Mouse (Mus musculus): ENCODE data around the gene Cga. TPM values are rescaled to one million over a fixed set of nuclear protein-coding genes. Genes with fewer than 3 reads are reported as not detected.
"Not testable (repeated sequence)": the region's sequence is repeated elsewhere in the genome, so short reads cannot be mapped to it uniquely, and the experiment has no call there.

The Cga gene
- polyA plus RNA-seq, 1 experiment from 2014 or later: not detected

- Histone ChIP-seq H3K27ac (no peak overlapping the region), H3K79me2 (ENCODE audit: inconsistent target) (no peaks in the 10 kb centered on the region), H3K36me3 (ENCODE audit: inconsistent target) (no peaks in the 10 kb centered on the region), H3K4me3 (ENCODE audit: inconsistent target) (no peak overlapping the region)
- 84% methylated on average over 14 of the region's 14 CpGs for WGBS (ENCODE audit: missing documents)
Measured at GRCm38 (mm10) chr4:34907026-34907425, 13.4 kb downstream of the Cga start.

GRCm38 (mm10) chr4:34908127-34908526, 14.5 kb downstream of the Cga start:
- H3K4me3 ChIP-seq (ENCODE audit: inconsistent target): no peak overlapping the region
- WGBS (ENCODE audit: missing documents): 94% methylated on average over 7 of the region's 7 CpGs
- no peaks in the 10 kb centered on the region for H3K79me2 ChIP-seq (ENCODE audit: inconsistent target)
- H3K27ac ChIP-seq: no peak overlapping the region
- no peaks in the 10 kb centered on the region for H3K36me3 ChIP-seq (ENCODE audit: inconsistent target)

- Histone ChIP-seq H3K36me3 (ENCODE audit: inconsistent target) (no peaks in the 10 kb centered on the region), H3K79me2 (ENCODE audit: inconsistent target) (no peaks in the 10 kb centered on the region), H3K27ac (no peak overlapping the region), H3K4me3 (ENCODE audit: inconsistent target) (no peak overlapping the region)
- 74% methylated on average over 3 of the region's 3 CpGs for WGBS (ENCODE audit: missing documents)
Measured at GRCm38 (mm10) chr4:34911401-34911800, 17.8 kb downstream of the Cga start.

GRCm38 (mm10) chr4:34912171-34912570, 18.6 kb downstream of the Cga start:
- H3K79me2 ChIP-seq (ENCODE audit: inconsistent target): no peaks in the 10 kb centered on the region
- no peak overlapping the region for H3K27ac ChIP-seq
- no peak overlapping the region for H3K4me3 ChIP-seq (ENCODE audit: inconsistent target)
- no peaks in the 10 kb centered on the region for H3K36me3 ChIP-seq (ENCODE audit: inconsistent target)
- 88% methylated on average over 1 of the region's 3 CpGs for WGBS (ENCODE audit: missing documents)

GRCm38 (mm10) chr4:34917400-34917799, 23.8 kb downstream of the Cga start:
- Histone ChIP-seq H3K36me3 (ENCODE audit: inconsistent target) (no peaks in the 10 kb centered on the region), H3K27ac (no peak overlapping the region), H3K79me2 (ENCODE audit: inconsistent target) (no peaks in the 10 kb centered on the region), H3K4me3 (ENCODE audit: inconsistent target) (no peak overlapping the region)
- WGBS (ENCODE audit: missing documents): 88% methylated on average over 7 of the region's 7 CpGs

- H3K36me3 ChIP-seq (ENCODE audit: inconsistent target): no peaks in the 10 kb centered on the region
- H3K79me2 ChIP-seq (ENCODE audit: inconsistent target): no peaks in the 10 kb centered on the region
- no peak overlapping the region for H3K27ac ChIP-seq
- WGBS (ENCODE audit: missing documents): 75% methylated on average over 6 of the region's 6 CpGs
- H3K4me3 ChIP-seq (ENCODE audit: inconsistent target): no peak overlapping the region
Measured at GRCm38 (mm10) chr4:34922177-34922870, 28.7 kb downstream of the Cga start.

- not testable (repeated sequence) for H3K4me3 ChIP-seq (ENCODE audit: inconsistent target); H3K36me3 ChIP-seq (ENCODE audit: inconsistent target); H3K27ac ChIP-seq; H3K79me2 ChIP-seq (ENCODE audit: inconsistent target)
- 93% methylated on average over 7 of the region's 7 CpGs for WGBS (ENCODE audit: missing documents)
Measured at GRCm38 (mm10) chr4:34928386-34928785, 34.8 kb downstream of the Cga start.

GRCm38 (mm10) chr4:34941046-34941445, 47.5 kb downstream of the Cga start:
- no peak overlapping the region for H3K27ac ChIP-seq
- WGBS (ENCODE audit: missing documents): 94% methylated on average over 24 of the region's 25 CpGs
- no peaks in the 10 kb centered on the region for H3K79me2 ChIP-seq (ENCODE audit: inconsistent target)
- no peaks in the 10 kb centered on the region for H3K36me3 ChIP-seq (ENCODE audit: inconsistent target)
- no peak overlapping the region for H3K4me3 ChIP-seq (ENCODE audit: inconsistent target)

GRCm38 (mm10) chr4:34947181-34947580, 53.6 kb downstream of the Cga start:
- no peak overlapping the region for H3K4me3 ChIP-seq (ENCODE audit: inconsistent target)
- no peaks in the 10 kb centered on the region for H3K79me2 ChIP-seq (ENCODE audit: inconsistent target)
- no peaks in the 10 kb centered on the region for H3K36me3 ChIP-seq (ENCODE audit: inconsistent target)
- H3K27ac ChIP-seq: no peak overlapping the region

GRCm38 (mm10) chr4:34953716-34954115, 60.1 kb downstream of the Cga start:
- WGBS (ENCODE audit: missing documents): 90% methylated on average over 9 of the region's 10 CpGs

More at GRCm38 (mm10) chr4:34953716-34954115, 60.1 kb downstream of the Cga start:
- Histone ChIP-seq H3K4me3 (ENCODE audit: inconsistent target) (no peak overlapping the region), H3K36me3 (ENCODE audit: inconsistent target) (no peaks in the 10 kb centered on the region), H3K27ac (no peak overlapping the region), H3K79me2 (ENCODE audit: inconsistent target) (no peaks in the 10 kb centered on the region)

Other genes with a start within 250 kb of the Cga start
- gene Slc35a1, start 206.3 kb upstream of the Cga start, polyA plus RNA-seq (2018): 12.1 to 18.9 TPM (median 15.9 TPM) in 3 replicates
- gene Cfap206, start 163.6 kb upstream of the Cga start, polyA plus RNA-seq (2018): not detected in 3 replicates
- not detected in 3 replicates for gene Gm136, start 137.5 kb upstream of the Cga start, polyA plus RNA-seq (2018)
- 15.2 to 26.4 TPM (median 24.7 TPM) in 3 replicates for gene Smim8, start 115.4 kb upstream of the Cga start, polyA plus RNA-seq (2018)
- 5.9 to 8.3 TPM (median 7.2 TPM) in 3 replicates for gene Zfp292, start 10.8 kb upstream of the Cga start, polyA plus RNA-seq (2018)